Mouse (Mus musculus) cerebellum, adult 8-10 months (tissue): ENCODE measurements at regions not wholly inside any gene's neighbourhood (a gene's known extent, or its start where the extent isn't known, plus 50 kb on each side); places are given as distances from the start of the nearest gene placed in this dataset.

Experiments
- DNase-seq: peaks from one replicate; pipeline ENCODE4 v3.0.0; 2022

DNA sequence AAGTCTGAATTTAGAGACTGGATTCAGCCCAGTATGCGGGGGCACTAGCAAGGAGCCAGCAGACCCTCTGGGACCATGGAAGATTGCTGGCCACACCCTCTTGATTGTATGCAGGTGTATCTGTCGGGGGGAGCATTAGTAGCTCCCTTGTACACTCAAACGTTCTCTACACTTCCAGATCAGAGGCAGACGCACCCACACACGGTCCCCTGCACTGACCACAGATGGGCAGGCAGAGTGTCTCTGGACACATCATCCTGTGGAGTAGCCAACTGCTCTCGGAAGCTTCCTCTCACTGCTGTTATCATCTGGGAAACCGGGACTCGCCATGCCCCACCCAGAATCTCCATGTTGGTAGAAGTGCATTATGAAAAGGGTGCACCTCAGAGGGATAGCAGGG is 176.7 kb downstream of the Mycn start:
- DNase-seq: no peak

DNA sequence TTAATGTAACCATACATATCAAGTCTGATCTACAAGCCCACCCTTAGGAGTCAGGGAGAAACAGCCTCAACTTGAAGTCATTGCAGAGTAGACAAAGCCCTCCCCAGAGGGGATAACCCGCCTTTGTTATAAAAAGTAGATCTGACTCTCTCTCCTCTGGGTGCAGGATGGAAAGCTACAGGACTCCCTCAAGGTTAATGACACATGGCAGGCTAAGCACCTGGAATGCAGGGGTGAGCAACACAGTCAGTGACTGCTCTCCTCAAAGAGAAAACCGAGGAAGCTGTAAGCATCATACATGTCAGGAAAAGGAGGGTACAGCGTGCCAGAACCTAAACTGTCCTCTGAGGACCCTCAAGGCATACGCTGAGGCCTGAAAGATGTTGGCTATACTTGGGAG is 177.1 kb downstream of the Mycn start:
- DNase-seq: no peak

DNA sequence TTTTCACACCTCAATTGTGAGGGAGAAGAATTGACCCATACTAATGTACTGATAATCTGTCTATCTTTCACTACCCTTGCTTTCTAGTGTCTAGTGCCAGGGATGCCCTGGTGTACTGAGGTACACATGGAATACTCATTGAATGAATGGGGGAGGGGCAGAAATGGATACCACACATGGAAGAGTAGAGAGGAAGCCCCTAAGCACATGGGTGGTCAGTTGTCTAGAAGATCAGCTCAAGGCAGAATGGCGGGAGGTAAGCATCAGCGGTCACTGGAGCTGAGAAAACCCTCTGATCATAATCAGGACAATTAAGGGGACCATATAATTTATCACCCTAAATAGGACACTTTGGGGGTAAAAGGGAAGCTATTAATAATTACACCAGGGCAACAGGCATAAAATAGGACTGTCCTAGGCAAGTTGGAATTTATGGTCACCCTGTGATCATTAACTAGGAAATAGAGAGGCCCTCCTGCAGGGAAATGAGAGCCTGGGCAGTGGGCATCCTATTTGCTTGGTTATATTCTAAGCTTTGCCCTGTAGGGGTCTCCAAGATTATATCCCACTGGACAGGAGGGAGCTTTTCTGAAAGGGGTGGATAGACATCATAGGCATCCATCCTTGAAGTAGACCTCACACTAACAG is 185.3 kb downstream of the Mycn start:
- no peak for DNase-seq

DNA sequence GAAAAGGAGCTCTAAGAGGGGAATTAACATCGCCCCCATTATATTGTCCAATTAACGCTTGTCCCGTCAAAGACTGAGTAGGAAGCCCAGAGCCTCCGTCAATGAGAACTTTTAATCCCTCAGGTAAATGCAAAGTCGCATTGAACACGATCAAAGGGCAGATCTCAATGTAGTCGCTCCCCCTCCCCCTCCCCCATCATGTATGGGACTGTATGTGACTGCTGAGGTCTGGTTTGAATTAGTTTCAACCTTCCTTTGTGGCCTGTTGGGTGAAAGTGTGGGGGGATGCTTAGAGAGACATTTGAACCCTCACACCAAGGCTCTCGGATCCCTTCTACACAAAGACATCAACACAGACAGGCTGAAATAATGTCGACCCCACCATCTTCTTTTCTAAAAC is 187.9 kb downstream of the Mycn start:
- DNase-seq: no peak

DNA sequence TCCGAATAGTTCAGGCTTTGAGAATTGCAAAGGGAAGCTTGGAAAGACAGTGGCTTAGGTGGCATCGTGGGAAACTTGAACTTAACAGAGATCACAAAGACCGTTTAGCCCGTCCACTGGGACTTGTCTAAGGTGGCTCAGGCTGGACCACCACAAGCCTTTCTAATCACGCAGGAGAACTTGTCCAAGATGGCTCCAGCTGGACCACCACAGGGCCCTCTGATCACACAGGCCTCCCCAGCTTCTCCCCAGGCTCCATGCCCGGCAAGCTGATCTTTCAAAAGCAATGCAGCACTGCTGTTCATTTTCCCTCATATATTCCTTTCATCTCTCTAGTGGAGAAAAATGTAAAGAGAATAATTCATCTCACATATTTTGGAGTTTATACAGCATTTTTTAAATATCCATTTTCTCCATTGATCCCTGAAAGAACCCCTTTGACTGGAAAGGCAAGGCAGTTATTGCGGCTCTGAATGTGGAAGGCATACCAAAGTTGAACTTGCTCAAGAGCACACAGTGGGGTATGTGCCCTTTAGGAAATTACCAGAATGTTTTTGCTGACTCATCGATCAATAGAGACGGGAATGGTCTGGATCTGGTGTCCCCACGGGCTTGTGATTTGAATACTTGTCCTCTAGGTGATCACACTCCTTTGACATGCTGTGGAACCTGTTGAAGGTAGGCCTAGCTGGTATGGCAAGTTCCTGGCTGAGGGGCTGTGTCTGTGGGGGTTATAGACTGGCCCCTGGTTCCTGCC is 189.9 kb downstream of the Mycn start:
- no peak for DNase-seq

DNA sequence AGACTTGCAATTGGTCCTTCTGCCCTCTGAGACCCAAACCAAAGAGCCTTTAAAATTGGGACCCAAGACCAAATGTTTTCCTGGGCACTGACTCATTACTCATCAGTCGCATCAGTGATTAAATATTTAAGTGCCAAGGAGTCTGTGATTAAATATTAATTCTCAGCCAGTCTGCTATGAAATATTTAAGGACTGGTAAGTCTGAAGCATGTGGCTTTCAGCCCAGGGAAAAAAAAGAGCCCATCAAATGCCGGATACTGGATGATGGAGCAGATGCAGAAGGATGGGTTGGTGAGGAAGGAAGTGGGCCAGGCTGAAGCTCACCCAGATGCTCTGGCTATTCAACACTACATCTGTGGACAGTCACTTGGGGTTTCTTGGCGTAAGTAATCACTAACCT is 192.0 kb downstream of the Mycn start:
- no peak for DNase-seq

DNA sequence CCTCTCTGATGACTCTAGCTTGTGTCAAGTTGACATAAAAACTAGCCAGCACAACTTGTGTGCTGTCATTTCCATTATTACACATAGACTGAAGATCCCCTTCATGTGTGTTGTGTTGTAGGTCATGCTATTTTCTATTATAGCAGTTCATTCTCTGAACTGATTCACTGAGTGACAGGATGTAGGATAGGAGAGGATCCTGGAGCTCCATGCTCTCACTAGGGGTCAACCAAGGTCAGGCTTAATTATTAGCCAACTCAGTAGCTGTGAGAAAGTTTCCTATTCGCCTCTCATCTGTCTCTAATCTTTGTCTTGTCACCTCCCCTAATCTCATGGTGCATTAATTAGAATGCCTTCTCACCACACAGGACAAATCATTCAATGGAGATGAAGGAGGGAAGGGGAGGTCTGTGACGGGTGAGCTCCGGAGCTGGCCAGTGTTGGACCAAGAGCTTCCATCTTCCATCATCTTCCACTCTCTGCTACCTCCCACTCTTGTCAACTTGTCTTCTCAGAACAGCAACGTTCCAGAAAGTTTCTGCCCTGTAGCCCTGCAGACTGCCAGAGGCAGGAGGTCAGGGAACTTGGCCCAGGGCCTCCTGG is 194.8 kb downstream of the Mycn start:
- no peak for DNase-seq

DNA sequence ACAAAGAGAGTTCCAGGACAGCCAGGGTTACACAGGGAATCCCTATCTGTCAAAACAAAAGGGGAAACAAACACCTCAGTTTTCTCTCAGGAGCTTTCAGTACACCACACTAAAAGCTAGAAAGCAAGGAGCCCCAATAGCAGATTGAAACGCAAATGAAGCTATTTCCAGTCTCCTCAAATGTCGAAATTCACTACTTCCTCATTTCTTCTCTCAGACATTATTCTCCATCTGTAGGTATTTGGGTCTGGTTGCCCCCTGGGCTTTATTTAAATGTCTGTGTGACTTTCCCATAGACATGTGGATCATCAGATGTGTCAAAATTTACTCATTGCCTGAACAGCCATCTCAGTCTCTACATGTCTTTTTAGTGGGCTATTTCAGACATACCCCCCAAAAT is 197.2 kb downstream of the Mycn start:
- no peak for DNase-seq

DNA sequence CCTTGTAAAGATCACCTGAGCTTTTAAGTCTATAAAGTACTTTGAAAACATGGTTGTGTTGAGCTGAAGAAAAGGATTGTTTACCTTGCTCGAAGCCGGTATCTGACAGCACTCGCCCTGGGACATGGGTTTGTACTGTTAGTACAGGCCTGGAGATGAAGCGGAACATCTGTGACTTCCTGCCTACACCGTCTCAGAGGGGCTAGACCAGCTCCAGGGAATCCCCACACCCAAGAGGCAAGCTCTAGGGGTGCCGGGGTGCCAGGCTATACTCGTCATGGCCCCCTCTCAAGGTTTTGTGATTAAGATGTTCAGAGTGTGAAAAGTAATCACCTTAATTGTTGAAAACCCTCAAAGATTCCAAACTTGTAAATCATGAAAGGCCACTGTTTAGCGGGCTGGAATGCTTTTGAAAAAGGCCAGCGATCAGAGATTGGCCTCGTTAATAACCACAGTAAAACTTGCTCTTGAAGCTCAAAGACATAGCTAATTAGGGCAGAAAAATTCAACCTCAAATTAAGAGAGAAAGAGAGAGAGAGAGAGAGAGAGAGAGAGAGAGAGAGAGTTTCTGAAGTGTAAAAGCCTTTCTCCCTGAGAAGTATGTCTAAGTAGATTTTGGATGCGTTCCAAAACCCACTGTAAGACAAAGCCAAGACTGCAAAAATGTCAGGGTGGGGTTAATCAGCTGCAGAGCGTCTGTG is 202.9 kb downstream of the Mycn start:
- no peak for DNase-seq

DNA sequence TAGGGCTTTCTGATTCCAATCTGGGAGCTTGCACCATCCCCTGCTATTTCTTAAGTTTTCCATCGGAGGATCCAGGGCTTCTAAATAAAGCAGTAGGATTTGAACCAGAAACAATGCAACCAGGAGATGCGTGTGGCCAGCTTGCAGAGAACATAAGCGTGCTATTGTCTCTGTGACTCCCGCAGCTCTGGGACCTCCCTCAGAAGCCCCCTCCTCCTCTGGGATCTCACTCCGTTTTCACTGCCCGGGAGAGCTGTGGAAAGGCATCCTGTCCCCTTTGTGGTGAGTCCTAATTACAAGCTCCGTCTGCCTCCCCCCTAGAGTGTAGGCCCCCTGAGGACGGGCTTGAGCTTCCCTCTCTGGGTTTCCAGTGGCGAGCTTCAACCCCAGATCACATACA is 215.9 kb downstream of the Mycn start:
- no peak for DNase-seq

DNA sequence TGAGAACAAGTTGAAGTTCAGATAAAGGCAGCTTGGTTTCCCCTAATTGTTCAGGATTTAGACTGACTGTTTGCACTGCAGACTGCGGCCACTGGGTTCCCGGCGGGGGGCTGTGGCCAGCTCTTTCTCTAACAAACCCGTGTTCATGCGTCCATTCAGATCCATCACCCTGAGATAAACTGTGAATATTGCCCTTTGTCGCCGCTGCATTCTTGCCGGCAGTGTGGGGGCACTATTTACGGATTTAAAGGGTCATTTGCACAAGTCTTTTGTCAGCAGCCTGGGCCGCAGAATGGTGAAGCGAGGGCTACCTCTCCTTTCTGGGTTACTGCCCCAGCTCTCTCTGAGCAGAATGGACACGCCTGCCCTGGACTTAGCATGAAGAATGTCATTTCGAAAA is 216.6 kb downstream of the Mycn start:
- DNase-seq: no peak

DNA sequence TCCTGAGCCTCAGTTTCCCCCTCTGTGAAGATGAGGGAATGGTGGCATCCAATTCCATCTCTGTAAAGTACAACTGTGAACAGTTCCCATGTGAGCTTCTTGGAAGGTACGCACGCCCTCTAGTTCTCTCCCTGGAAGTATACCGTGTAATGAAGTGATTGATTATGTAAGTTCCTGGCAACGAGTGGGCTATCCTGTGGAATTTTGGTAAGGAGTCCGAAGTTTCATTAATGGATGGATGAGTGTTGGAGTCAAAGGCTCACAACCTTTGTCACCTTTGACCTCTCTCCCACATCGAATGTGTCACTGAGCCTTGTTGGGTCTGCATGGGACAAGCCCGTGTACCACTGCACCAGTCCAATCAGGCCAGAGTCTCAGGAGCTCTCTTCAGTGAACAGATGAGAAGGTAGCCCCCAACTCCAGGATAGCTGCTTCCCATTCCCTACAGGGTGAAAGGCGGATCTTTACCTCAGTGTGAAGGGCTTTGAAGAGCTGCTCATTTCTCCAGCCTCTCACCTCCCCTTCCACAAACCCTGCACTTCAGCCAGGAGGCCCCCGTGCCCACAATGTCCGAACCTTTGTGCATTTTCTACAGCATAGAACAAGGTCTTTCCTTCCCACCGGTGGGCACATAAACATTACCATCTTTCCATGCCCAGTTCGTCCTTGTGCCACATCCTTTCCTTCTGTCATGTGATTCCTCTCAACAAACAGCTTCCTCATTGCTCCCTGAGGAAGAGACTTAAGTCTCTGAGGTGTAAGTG is 217.8 kb downstream of the Mycn start:
- DNase-seq: no peak

DNA sequence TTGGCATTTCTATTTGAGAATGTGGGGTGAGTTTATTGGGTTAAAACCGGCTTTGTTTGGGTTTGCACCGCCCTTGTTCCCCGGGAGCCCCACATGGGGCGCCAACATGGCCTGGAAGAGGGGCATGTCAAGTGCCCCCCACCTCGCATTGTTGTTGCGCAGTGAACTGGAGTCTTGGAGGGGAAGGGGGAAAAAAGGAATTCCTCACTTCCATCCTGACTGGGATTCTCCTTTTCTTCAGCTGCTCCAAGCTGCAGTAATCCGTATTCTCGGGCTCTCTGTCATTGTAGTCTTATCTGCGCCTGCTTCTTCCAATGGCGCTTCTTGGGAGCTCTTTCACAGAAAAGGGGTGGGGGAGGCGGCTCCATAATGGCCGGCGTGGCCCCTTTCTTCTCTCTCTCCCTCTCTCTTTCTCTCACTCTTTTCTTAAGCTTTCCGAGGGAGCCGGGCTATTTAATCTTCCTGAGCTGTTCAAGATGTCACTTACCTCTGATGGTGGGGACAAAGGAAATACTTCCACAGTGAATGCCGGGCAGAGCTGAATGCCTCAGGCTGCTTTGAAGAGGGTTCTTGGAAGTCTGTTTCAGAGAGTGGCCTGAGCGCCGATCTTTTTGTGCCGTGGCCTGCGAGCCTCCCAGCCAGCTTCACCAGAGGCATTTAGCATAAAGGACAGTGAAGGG is 218.6 kb downstream of the Mycn start:
- no peak for DNase-seq

DNA sequence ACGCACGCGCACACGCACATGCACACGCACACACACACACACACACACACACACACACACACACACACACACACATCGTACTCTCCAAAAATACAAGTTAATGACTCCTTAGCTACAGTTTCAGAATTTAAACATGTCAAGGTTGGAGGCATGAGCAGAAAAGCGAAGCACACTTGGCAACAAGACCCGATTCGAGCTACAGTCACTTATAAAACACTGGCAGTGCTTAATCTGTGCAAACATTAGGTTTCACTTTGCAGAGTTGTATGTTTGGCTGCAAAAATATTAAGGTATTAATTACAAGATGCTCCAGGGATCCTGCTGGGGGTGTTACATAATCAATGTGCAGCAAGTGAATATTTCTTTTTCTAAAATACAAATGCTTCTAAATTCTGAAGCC is 225.0 kb downstream of the Mycn start:
- no peak for DNase-seq

DNA sequence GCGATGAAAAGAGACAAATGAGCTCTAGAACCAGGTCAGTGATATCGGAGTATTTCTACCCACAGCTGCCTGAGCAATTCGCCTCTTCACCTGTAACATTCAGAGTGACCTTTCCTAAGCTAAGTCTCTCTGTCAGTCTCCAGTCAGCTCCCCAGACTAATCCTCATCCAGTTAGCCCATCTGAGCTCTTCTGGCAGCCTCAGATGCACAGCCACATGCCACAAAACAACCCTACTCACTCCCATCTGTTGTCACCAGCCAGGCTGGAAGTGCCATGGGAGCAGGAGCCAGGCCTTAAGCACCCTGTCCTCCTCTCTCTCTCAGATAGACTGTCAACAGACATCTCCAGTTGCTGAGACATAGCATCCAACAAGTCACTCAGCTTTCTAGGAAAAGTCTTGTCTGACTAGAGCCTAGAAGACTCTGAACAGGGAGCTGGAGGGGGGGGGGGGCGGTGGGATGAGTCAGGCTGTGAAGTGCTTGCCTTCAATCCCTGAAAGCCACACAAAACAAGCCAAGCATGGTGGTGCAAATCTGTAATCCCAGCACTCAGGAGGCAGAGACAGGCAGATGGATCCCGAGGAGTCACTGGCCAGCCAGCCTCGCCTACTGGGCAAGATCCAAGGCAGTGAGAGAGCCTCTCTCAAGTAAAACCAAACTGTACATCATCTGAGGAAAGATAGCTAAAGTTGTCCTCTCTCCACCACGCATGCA is 225.6 kb downstream of the Mycn start:
- no peak for DNase-seq

DNA sequence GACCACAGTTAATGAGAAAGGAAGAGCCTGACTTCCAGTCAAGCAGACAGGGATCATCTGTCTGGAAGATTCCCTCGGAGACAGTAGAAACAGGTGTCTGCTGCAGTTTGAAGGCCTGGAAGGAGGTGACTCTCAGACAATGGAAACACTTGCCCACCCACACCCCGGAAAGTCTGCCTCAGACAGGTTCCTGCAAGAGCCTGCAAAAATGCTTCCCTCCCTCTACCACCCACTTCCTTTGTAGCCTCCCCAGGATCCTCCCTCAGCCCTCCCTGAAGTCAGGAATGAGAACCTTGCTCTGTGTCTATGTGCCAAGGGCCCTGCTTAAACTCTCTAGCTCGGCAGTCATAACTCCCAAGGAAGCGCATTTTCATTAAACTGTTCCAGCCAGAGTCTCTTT is 226.2 kb downstream of the Mycn start:
- DNase-seq: no peak

DNA sequence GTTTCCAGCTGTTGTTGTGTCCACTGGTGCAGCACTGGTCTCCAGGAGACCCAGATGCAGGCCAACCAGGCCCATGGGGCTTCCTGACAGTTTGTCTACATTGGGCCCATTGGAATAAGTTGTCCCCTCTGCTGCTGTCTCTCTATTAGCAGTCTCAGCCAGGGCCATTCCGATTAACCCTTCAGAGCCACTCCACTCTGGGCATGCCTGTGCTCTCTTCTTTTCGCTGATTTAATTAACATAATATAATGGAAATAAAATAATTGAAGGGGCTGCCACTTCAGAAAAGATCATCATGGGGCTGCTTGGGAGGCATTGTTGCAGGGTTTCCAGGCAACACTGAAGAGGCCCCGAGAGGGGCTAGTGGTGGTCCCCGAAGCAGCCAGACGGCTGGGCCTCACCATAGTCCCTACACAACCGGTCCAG is 231.5 kb downstream of the Mycn start:
- no peak for DNase-seq

DNA sequence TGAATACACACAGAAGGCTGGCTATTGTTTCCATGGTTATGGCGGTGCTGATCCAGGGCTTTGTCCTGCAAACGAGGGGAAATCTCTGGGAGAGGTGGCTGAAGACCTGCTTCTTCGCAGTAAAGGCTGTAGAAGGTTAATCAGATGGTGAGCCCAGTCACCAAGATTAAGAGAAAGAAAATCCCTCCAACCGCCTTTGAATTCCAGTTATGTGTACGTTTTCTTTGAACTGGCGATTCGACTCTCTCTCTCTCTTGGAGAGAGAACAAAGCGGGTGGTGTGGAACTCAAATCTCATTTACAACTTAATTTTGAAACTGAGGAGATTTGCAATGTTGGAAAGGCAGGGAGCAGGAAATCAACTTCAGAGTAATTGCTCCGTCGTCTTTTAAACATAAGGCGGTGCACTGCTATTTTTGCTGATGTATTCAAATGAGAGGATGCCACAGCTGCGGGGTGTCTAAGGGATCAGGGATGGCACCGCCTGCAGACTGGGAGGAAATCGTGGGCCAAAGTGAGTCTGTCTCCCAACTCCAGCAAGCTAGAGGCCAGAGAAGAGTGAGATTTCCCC is 232.7 kb downstream of the Mycn start:
- no peak for DNase-seq

DNA sequence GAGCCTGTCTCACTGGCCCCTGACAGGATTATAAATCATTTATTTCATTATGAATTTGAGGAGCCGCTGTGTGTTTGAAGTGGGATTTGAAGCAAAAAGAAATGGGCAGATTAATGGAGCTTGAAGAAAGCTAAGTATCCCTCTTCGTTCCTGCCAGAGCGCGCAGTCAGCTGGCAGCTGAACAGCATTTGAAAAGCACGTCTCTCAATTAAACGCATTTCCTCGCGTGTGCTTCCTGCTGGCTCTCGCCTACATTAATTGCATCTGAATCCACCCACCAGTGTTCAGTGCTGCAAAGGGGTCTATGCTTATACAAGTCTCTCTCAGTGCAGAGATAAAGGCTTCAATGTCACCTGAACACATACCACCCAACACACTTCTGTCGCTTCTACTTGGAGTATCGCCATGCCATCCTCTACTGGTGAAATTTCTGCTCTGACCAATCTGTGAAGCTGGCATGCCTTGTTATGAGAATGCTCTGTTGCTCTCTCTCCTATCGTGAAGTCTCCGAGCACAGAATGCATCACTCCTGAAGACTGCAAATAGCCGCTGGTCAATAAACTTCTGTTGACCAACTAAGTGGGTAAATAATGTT is 235.3 kb downstream of the Mycn start:
- no peak for DNase-seq

DNA sequence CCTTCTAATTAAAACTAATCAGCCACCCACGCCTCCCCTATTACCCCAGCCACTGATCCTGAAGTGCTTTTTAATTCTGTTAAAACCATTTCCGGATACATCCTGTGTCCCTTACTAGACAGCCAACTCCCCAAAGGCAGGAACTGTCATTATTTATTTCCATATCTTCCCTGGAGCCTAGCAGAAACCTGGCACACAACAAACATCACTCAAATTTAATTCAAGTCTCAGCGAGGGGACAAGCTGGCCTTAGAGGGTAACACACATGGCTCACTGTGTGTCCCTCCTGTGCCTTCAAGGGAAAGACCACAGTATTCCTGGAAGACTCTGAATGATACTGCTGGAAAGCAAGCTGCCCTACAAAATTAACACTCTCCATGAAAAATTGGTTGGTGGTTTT is 240.0 kb downstream of the Mycn start:
- no peak for DNase-seq

DNA sequence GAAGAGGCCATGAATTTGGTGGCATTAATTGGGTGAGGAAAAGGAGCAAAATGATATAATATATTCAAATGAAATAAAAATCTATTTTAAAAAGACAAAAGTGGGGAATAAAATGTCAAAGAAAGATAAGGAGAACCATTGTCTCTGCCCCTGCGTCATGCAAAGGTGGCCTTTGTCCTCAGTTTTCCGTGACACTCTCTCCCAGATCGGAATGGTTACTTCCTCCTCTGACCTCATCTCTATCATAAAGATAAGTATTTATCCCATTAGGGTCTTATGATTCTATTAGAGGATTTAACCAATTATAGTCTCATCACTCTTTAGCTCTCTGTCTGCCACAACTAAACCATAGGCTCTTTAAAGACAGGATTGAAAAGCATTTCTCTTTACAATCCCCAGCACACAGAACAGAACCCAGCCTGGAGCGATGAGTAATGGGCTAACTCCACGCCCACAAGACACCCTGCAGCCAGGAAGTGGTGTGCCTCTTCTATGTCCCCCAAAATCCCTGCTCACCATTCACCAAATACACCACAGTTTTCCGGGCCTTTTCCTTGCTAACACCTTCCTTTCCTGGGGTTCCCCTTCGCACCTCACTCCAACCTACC is 240.6 kb downstream of the Mycn start:
- no peak for DNase-seq
